Mouse (Mus musculus): Measurements from ENCODE around the gene Ift52. TPM values are rescaled to one million over a fixed set of nuclear protein-coding genes. Genes with fewer than 3 reads are reported as not detected.

Ift52 gene
- polyA plus RNA-seq, 1 experiment: not detected

DNA sequence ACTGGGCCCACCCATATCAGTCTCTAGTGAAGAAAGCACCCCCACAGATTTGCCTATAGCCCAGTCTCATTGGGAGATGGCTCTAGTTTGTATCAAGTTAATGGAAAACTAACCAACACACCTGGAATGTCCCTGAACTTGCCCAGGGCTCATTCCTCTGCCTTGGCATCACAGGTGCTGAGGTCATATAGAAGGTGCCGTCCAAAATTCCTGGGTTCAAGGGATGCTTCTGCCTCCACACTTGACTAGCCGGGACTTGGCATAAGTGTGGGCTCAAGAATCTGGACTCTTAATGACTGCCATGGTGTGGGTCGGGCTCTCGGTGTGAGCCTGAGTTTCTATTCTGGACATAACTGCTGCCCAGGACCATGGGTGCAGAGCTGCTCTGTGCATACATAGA, 61.9 kb downstream of the Ift52 start:
- 95% methylated on average over 4 of the region's 4 CpGs for WGBS
- H3K4me3 ChIP-seq (ENCODE audit: insufficient read depth, low read depth, low read length): no peak overlapping the region
- TF ChIP-seq POLR2A (IDR thresholded peaks at IDR 0.05; ENCODE audit: insufficient read depth, low read depth, low read length) (no peak), CTCF (IDR thresholded peaks at IDR 0.05; ENCODE audit: insufficient read depth, low read depth, low read length) (no peak)
- no peak overlapping the region for H3K27ac ChIP-seq (ENCODE audit: insufficient read depth, low read depth, low read length)
- H3K4me1 ChIP-seq (ENCODE audit: control insufficient read depth, insufficient read depth, low read length): no peaks in the 10 kb centered on the region

DNA sequence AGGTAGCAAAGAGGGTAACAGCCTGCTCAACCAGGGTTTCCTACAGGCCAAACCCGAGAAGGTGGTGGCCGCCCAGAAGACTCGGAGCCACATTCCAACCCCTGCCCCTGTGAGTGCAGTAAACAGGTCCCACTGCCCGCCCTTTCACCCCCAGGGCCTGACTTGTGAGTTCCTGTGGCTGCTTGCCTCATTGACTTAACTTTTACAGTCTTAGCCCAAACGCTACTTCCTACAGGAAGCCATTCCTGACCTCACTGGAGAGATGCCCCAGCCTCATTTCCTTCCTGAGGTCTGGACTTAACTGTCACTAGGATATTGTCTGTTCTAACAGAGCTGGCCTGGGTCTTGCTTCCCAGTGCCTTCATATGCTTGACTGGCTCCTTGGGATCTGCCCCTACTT, 65.4 kb downstream of the Ift52 start:
- WGBS: 89% methylated on average over 5 of the region's 5 CpGs
- TF ChIP-seq POLR2A (IDR thresholded peaks at IDR 0.05; ENCODE audit: insufficient read depth, low read depth, low read length) (no peak), CTCF (IDR thresholded peaks at IDR 0.05; ENCODE audit: insufficient read depth, low read depth, low read length) (no peak)
- Histone ChIP-seq H3K4me1 (ENCODE audit: control insufficient read depth, insufficient read depth, low read length) (no peaks in the 10 kb centered on the region), H3K27ac (ENCODE audit: insufficient read depth, low read depth, low read length) (no peak overlapping the region), H3K4me3 (ENCODE audit: insufficient read depth, low read depth, low read length) (no peak overlapping the region)

DNA sequence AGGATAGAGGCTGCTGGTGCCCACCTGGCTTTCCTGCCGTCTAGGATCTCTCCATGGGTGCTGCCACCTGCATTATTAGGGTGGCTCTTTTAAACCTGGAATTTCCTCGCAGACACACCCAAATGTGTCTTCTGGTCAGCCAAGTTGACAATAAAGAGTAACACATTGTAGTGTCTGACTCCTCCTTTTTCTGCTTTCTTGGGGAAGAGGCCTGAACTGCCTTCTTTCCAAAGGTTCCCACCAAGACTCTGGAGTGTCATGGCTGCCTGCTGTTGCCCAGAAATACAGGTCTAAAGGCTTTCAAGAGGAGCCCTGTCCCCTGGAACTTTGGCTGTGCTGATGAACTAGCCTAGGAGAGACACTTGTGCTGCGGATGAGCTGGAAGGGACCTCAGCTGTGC, 67.4 kb downstream of the Ift52 start:
- WGBS: 91% methylated on average over 3 of the region's 3 CpGs
- no peaks in the 10 kb centered on the region for H3K4me1 ChIP-seq (ENCODE audit: control insufficient read depth, insufficient read depth, low read length)
- no peak overlapping the region for H3K27ac ChIP-seq (ENCODE audit: insufficient read depth, low read depth, low read length)
- no peak overlapping the region for H3K4me3 ChIP-seq (ENCODE audit: insufficient read depth, low read depth, low read length)
- no peak for TF ChIP-seq POLR2A (IDR thresholded peaks at IDR 0.05; ENCODE audit: insufficient read depth, low read depth, low read length)
- no peak for TF ChIP-seq CTCF (IDR thresholded peaks at IDR 0.05; ENCODE audit: insufficient read depth, low read depth, low read length)

GRCm38 (mm10) chr2:163085047-163085446, 67.9 kb downstream of the Ift52 start:
- TF ChIP-seq CTCF (IDR thresholded peaks at IDR 0.05; ENCODE audit: insufficient read depth, low read depth, low read length) (no peak), POLR2A (IDR thresholded peaks at IDR 0.05; ENCODE audit: insufficient read depth, low read depth, low read length) (no peak)
- Histone ChIP-seq H3K4me3 (ENCODE audit: insufficient read depth, low read depth, low read length) (no peak overlapping the region), H3K4me1 (ENCODE audit: control insufficient read depth, insufficient read depth, low read length) (no peaks in the 10 kb centered on the region), H3K27ac (ENCODE audit: insufficient read depth, low read depth, low read length) (no peak overlapping the region)
- 85% methylated on average over 6 of the region's 6 CpGs for WGBS

GRCm38 (mm10) chr2:163086561-163086960, 69.4 kb downstream of the Ift52 start:
- Histone ChIP-seq H3K27ac (ENCODE audit: insufficient read depth, low read depth, low read length) (no peak overlapping the region), H3K4me3 (ENCODE audit: insufficient read depth, low read depth, low read length) (no peak overlapping the region), H3K4me1 (ENCODE audit: control insufficient read depth, insufficient read depth, low read length) (no peaks in the 10 kb centered on the region)
- TF ChIP-seq CTCF (IDR thresholded peaks at IDR 0.05; ENCODE audit: insufficient read depth, low read depth, low read length) (no peak), POLR2A (IDR thresholded peaks at IDR 0.05; ENCODE audit: insufficient read depth, low read depth, low read length) (no peak)
- 86% methylated on average over 8 of the region's 8 CpGs for WGBS

DNA sequence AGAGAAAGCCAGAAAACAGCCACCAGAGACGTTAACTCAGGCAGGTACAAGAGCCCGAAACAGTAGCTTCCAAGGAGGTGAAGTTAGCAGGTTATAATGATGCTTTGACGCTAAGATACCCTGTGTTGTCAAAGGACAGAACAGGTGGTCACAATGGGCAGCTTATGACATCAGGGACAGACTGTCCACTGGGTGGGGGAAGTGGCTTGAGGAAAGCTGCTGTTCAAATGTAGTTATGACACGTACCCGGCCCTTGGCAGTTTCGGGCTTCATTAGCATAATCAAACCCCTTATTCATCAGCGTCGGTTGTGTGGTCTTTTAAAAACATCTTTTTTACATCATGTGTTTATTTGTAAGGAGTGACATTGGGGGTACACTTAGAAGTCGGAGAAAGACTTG, 70.6 kb downstream of the Ift52 start, which contains the start of gene Gtsf1l:
Gene Gtsf1l, minus strand, starts transcription at position 128 of the 400 bp plus-strand sequence.
- Histone ChIP-seq H3K4me1 (ENCODE audit: control insufficient read depth, insufficient read depth, low read length) (no peaks in the 10 kb centered on the region), H3K4me3 (ENCODE audit: insufficient read depth, low read depth, low read length) (no peak within 1 kb of the TSS), H3K27ac (ENCODE audit: insufficient read depth, low read depth, low read length) (no peak within 1 kb of the TSS)
- 83% methylated on average over 9 of the region's 9 CpGs for WGBS
- TF ChIP-seq CTCF (IDR thresholded peaks at IDR 0.05; ENCODE audit: insufficient read depth, low read depth, low read length) (no peak), POLR2A (IDR thresholded peaks at IDR 0.05; ENCODE audit: insufficient read depth, low read depth, low read length) (no peak)

DNA sequence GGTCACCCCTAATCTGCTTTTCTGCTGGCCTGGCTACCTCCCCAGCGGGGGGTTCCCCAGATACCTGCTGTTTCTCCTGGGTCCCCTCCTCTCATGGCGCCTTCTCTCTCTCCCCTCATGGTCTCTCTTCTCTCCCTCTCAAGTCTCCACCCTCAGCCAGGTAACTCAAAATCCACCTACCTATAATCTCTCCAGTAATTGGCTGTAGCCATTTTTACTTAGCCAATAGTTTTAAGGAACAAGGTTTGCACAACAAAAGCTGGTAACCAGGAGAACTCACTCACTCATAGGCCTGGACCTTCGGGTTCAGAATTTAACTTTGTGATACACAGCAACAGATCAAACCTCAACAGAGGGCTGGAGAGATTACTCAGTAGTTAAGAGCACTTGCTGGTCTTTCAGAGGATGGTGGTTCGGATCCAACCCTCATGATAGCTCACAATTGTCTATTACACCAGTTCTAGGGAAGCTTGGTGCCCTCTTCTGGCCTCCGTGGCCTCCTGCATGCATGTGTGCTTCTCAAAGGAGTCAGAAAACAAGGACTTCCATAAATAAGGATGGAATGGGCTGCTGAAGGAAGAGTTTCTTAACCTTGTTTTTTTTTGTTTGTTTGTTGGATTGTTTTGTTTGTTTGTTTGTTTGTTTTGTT, 72.4 kb downstream of the Ift52 start:
- TF ChIP-seq CTCF (IDR thresholded peaks at IDR 0.05; ENCODE audit: insufficient read depth, low read depth, low read length): no peak
- TF ChIP-seq POLR2A (IDR thresholded peaks at IDR 0.05; ENCODE audit: insufficient read depth, low read depth, low read length): no peak
- H3K4me3 ChIP-seq (ENCODE audit: insufficient read depth, low read depth, low read length): no peak overlapping the region
- no peak overlapping the region for H3K27ac ChIP-seq (ENCODE audit: insufficient read depth, low read depth, low read length)
- WGBS: 88% methylated on average over 5 of the region's 5 CpGs
- H3K4me1 ChIP-seq (ENCODE audit: control insufficient read depth, insufficient read depth, low read length): no peaks in the 10 kb centered on the region

GRCm38 (mm10) chr2:163094909-163095308, 77.8 kb downstream of the Ift52 start:
- WGBS: 94% methylated on average over 10 of the region's 10 CpGs
- H3K27ac ChIP-seq (ENCODE audit: insufficient read depth, low read depth, low read length): no peak overlapping the region
- TF ChIP-seq POLR2A (IDR thresholded peaks at IDR 0.05; ENCODE audit: insufficient read depth, low read depth, low read length): no peak
- TF ChIP-seq CTCF (IDR thresholded peaks at IDR 0.05; ENCODE audit: insufficient read depth, low read depth, low read length): no peak
- no peak overlapping the region for H3K4me3 ChIP-seq (ENCODE audit: insufficient read depth, low read depth, low read length)
- no peaks in the 10 kb centered on the region for H3K4me1 ChIP-seq (ENCODE audit: control insufficient read depth, insufficient read depth, low read length)

Other genes starting within 250 kb of the Ift52 start
- gene Srsf6, start 85.8 kb upstream of the Ift52 start, polyA plus RNA-seq (2012; ENCODE audit: insufficient read depth, insufficient read length, low replicate concordance, missing spikeins): 181 TPM in 1 of 2 replicates, not detected in the other
- not detected in 2 replicates for gene L3mbtl1, start 73.9 kb upstream of the Ift52 start, polyA plus RNA-seq (2012; ENCODE audit: insufficient read depth, insufficient read length, low replicate concordance, missing spikeins)
- gene Sgk2, start 30.0 kb upstream of the Ift52 start, polyA plus RNA-seq (2012; ENCODE audit: insufficient read depth, insufficient read length, low replicate concordance, missing spikeins): not detected in 2 replicates
- not detected in 2 replicates for gene Mybl2, start 37.3 kb downstream of the Ift52 start, polyA plus RNA-seq (2012; ENCODE audit: insufficient read depth, insufficient read length, low replicate concordance, missing spikeins)
- gene Gtsf1l, start 70.5 kb downstream of the Ift52 start, polyA plus RNA-seq (2012; ENCODE audit: insufficient read depth, insufficient read length, low replicate concordance, missing spikeins): not detected in 2 replicates
- gene Tox2, start 185.8 kb downstream of the Ift52 start, polyA plus RNA-seq (2012; ENCODE audit: insufficient read depth, insufficient read length, low replicate concordance, missing spikeins): not detected in 2 replicates

All from olfactory bulb, adult 2 months (tissue).